Mouse (Mus musculus) bone marrow, adult 2 months (tissue): Measurements from ENCODE around the gene Macf1.

ENCODE experiments used
- CTCF ChIP-seq: fragments of 200-500 bp; IDR thresholded peaks from 2 replicates; pipeline ENCODE4 v1.5.1; 2011; ENCODE audit warnings: low read length, control low read depth; ENCODE audit not compliant: control insufficient read depth, insufficient read depth
- POLR2A ChIP-seq: fragments of 200-500 bp; IDR thresholded peaks from 2 replicates; pipeline ENCODE4 v1.6.1; 2011; ENCODE audit warnings: low read depth, mild to moderate bottlenecking, control low read depth, low read length, borderline replicate concordance; ENCODE audit not compliant: control insufficient read depth

- TF ChIP-seq POLR2A = no peak
- no peak for TF ChIP-seq CTCF
Observed at GRCm38 (mm10) chr4:123572434-123573336, 111.5 kb downstream of the Macf1 start.
